Mouse (Mus musculus) forebrain, embryonic 16.5 days (tissue): ENCODE data around the gene Nomo1. TPM values are rescaled to one million over a fixed set of nuclear protein-coding genes. Genes with fewer than 3 reads are reported as not detected.

Experiments
- ATAC-seq: fragments of 200-750 bp; cut with Nextera tagmentation; 2 replicates; pipeline ENCODE4 v1.8.0; 2017; ENCODE audit warnings: mild to moderate bottlenecking, moderate library complexity
- H3K27ac ChIP-seq: fragments of 300-500 bp; sonication (generic); 2 replicates; pipeline ENCODE4 v1.5.1; 2014; ENCODE audit warnings: low read length, control low read depth
- H3K27me3 ChIP-seq: fragments of 300-500 bp; sonication (generic); replicated peaks from 2 replicates; pipeline ENCODE4 v1.6.1; 2014; ENCODE audit warnings: low read length; ENCODE audit not compliant: control insufficient read depth, insufficient read depth
- H3K36me3 ChIP-seq: fragments of 300-500 bp; sonication (generic); 2 replicates; pipeline ENCODE4 v1.6.1; 2014; ENCODE audit not compliant: control insufficient read depth, insufficient read depth
- H3K4me1 ChIP-seq: fragments of 300-500 bp; sonication (generic); replicated peaks from 2 replicates; pipeline ENCODE4 v1.6.1; 2014; ENCODE audit warnings: low read length; ENCODE audit not compliant: control insufficient read depth, insufficient read depth
- H3K4me2 ChIP-seq: fragments of 300-500 bp; sonication (generic); 2 replicates; pipeline ENCODE4 v1.6.1; 2014; ENCODE audit warnings: mild to moderate bottlenecking, low read length, control low read depth
- H3K4me3 ChIP-seq: fragments of 300-500 bp; sonication (generic); replicated peaks from 2 replicates; pipeline ENCODE4 v1.5.1; 2014; ENCODE audit warnings: mild to moderate bottlenecking, low read length, control low read depth
- H3K9ac ChIP-seq: fragments of 300-500 bp; sonication (generic); replicated peaks from 2 replicates; pipeline ENCODE4 v1.6.1; 2014; ENCODE audit warnings: low read depth, low read length, control low read depth
- H3K9me3 ChIP-seq: fragments of 300-500 bp; sonication (generic); 2 replicates; pipeline ENCODE4 v1.6.1; 2016; ENCODE audit warnings: low read length; ENCODE audit not compliant: control insufficient read depth
- WGBS: fragments of 180-500 bp; shearing (Covaris S2); extraction: QIAGEN DNeasy Blood & Tissue Kit; methylation state at CpG from one replicate; pipeline ENCODE4 v1.1.7; 2014; 5-methylcytosine and 5-hydroxymethylcytosine counted together
- polyA plus RNA-seq: library from polyadenylated mRNA; unstranded; fragments of >200 nt; fragmentation: Nextera tagmentation; extraction: Ambion mirVana; gene quantifications from 2 replicates; pipeline ENCODE4 v1.2.1, GENCODE M21; 2015

Nomo1 gene
- polyA plus RNA-seq, 1 experiment from 2014 or later, result 47.1 TPM

DNA sequence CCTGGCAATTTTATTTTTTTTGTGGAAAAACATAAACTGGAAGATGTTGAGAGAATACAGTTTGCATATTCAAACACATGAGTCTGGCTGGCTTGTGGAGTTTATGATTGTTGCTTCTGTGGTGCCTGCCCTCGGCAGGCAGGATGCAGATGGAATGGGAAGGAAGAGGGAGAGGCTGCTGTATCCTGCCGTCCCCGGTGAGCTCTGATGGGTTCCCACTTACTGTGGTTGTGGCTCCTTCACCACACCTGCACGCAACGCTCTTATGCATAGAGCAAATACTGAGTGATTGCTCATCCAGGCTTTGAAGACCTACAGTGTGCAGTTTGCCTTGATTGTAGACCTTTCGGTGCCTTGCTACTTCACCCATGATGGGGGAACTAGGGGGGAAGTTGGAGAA, 54.7 kb downstream of the Nomo1 start:
- H3K4me1 ChIP-seq, result no peaks in the 10 kb centered on the region
- WGBS, result 92% methylated on average over 6 of the region's 6 CpGs
- no peaks in the 10 kb centered on the region for H3K27me3 ChIP-seq
- peaks cover 6% of the 10 kb centered on the region; the same call in 1 of the 2 replicates for H3K36me3 ChIP-seq
- H3K27ac ChIP-seq, result no peak overlapping the region
- no peak overlapping the region for H3K9ac ChIP-seq
- H3K4me2 ChIP-seq, result no peak overlapping the region
- no peak for ATAC-seq
- H3K4me3 ChIP-seq, result no peak overlapping the region
- H3K9me3 ChIP-seq, result peaks cover 4% of the 10 kb centered on the region

DNA sequence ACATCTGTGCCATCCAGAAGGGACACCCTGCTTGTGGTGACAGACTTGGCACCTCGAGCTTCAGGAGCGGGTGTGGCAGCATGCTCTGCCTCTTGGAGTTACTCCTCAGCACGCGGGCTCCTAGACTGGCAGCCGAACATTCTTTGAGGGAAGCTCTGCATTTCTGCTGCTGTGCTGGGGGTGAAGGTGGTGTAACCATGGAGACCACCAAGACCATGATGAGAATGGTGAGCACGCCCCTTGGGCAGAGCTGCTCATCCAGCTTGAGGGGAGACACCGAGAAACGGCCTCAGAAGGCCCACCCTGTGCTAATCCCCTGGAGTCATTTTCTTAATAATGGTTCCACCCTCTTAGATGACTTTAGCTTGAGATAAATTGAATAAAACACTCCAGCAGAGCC, 59.3 kb downstream of the Nomo1 start:
- peaks cover 18% of the 10 kb centered on the region for H3K4me1 ChIP-seq
- H3K4me3 ChIP-seq, result no peak overlapping the region
- no peak overlapping the region for H3K27ac ChIP-seq
- H3K9me3 ChIP-seq, result peaks cover 4% of the 10 kb centered on the region
- ATAC-seq, result no peak
- no peaks in the 10 kb centered on the region for H3K36me3 ChIP-seq
- H3K9ac ChIP-seq, result no peak overlapping the region
- no peaks in the 10 kb centered on the region; the same call in 1 of the 2 replicates for H3K27me3 ChIP-seq
- 12% methylated on average over 8 of the region's 8 CpGs for WGBS
- H3K4me2 ChIP-seq, result no peak overlapping the region

GRCm38 (mm10) chr7:46096136-46096535, 62.6 kb downstream of the Nomo1 start:
- H3K4me2 ChIP-seq, result no peak overlapping the region
- no peaks in the 10 kb centered on the region; the same call in 1 of the 2 replicates for H3K27me3 ChIP-seq
- 1% methylated on average over 4 of the region's 4 CpGs for WGBS
- no peaks in the 10 kb centered on the region for H3K9me3 ChIP-seq
- no peak overlapping the region for H3K27ac ChIP-seq
- no peak overlapping the region for H3K9ac ChIP-seq
- peaks cover 38% of the 10 kb centered on the region for H3K4me1 ChIP-seq
- ATAC-seq, result peak; percentile 49
- H3K36me3 ChIP-seq, result no peaks in the 10 kb centered on the region
- no peak overlapping the region for H3K4me3 ChIP-seq

- 60% methylated on average over 4 of the region's 4 CpGs for WGBS
- Histone ChIP-seq H3K4me2 (peak overlapping the region; percentile 46), H3K4me1 (peaks cover 42% of the 10 kb centered on the region), H3K36me3 (no peaks in the 10 kb centered on the region), H3K9ac (no peak overlapping the region), H3K27ac (no peak overlapping the region), H3K4me3 (peak overlapping the region; percentile 21; the same call in 1 of the 2 replicates), H3K27me3 (no peaks in the 10 kb centered on the region; the same call in 1 of the 2 replicates), H3K9me3 (no peaks in the 10 kb centered on the region)
- ATAC-seq, result no peak
These were observed 63.9 kb downstream of the Nomo1 start for GRCm38 (mm10) chr7:46097319-46097783.

DNA sequence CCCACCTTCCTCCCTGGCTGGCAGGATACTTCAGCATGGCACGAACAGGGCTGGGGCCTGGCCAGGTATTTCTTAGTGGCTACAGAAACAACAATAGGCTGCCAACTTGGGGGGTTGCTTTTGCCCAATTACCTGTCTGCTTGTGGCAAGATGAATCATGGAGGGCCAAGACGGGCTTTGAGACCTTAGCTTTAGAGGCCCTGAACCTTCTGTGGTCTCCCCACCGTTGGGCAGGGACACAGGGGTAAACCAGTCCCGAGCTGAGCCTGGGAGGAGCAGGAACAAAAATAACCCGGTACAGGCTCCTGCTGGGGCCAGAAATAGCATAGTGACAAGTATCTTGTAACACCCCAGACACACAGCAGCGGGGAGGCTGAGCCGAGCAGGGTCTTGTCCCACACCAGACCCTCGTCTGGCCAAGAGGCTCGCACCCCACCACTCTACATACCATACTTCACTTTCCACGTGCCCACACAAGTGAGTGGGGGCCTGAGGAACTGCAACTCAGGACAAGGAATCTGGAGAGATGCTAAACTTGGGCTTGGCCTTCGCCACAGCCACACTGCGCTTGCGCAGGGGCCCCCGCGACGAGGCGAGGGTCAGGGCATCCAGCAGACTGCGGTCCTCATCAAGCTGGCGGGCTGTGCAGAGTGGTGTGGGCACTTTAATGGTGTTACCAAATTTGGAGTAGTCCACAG, 64.9 kb downstream of the Nomo1 start:
- H3K27ac ChIP-seq, result no peak overlapping the region
- WGBS, result 84% methylated on average over 19 of the region's 19 CpGs
- no peaks in the 10 kb centered on the region; the same call in 1 of the 2 replicates for H3K27me3 ChIP-seq
- ATAC-seq, result no peak
- peak overlapping the region; percentile 27 for H3K9ac ChIP-seq
- peaks cover 52% of the 10 kb centered on the region for H3K4me1 ChIP-seq
- H3K4me3 ChIP-seq, result peak overlapping the region; percentile 21
- H3K36me3 ChIP-seq, result no peaks in the 10 kb centered on the region
- H3K4me2 ChIP-seq, result peak overlapping the region; percentile 46
- H3K9me3 ChIP-seq, result no peaks in the 10 kb centered on the region

GRCm38 (mm10) chr7:46098919-46099286, 65.4 kb downstream of the Nomo1 start:
- H3K4me2 ChIP-seq, result peak overlapping the region; percentile 46; the same call in 1 of the 2 replicates
- H3K9me3 ChIP-seq, result no peaks in the 10 kb centered on the region
- 95% methylated on average over 19 of the region's 19 CpGs for WGBS
- peaks cover 57% of the 10 kb centered on the region for H3K4me1 ChIP-seq
- H3K27ac ChIP-seq, result no peak overlapping the region
- no peak for ATAC-seq
- no peak overlapping the region for H3K9ac ChIP-seq
- no peaks in the 10 kb centered on the region; the same call in 1 of the 2 replicates for H3K27me3 ChIP-seq
- H3K4me3 ChIP-seq, result no peak overlapping the region
- no peaks in the 10 kb centered on the region for H3K36me3 ChIP-seq

GRCm38 (mm10) chr7:46099682-46100081, 66.2 kb downstream of the Nomo1 start:
- no peak for ATAC-seq
- Histone ChIP-seq H3K9ac (peak overlapping the region; percentile 84), H3K36me3 (no peaks in the 10 kb centered on the region), H3K9me3 (no peaks in the 10 kb centered on the region), H3K4me3 (peak overlapping the region; percentile 61), H3K27ac (no peak overlapping the region), H3K4me1 (peaks cover 65% of the 10 kb centered on the region), H3K27me3 (no peaks in the 10 kb centered on the region; the same call in 1 of the 2 replicates), H3K4me2 (peak overlapping the region; percentile 63)
- 89% methylated on average over 13 of the region's 13 CpGs for WGBS

DNA sequence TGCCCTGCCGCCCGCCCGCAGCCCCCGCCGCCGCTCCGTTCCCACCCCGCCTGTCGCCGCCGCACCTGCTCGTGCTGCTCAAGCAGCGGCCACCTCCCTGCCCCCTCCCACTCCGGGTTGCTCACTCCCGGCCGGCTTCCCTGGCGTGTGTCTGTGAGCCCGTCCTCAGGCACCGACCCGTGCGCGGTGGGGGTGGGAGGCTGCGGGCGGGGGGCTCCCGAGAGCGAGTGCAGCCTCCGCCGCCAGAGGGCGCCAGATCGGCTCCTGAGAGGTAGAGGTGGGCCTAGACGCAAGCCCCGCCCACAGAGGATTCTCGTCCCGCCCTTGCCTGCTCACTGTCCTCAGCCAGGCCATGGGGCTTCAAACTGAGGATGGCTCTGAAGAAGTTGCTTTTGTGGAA, 67.1 kb downstream of the Nomo1 start, which contains the start of gene Kcnj11:
Gene Kcnj11, minus strand, starts transcription at position 202 of the 400 bp plus-strand sequence.
- H3K9ac ChIP-seq, result peak within 1 kb of the TSS; percentile 84
- no peaks in the 10 kb centered on the region for H3K36me3 ChIP-seq
- peak within 1 kb of the TSS; percentile 63 for H3K4me2 ChIP-seq
- H3K9me3 ChIP-seq, result no peaks in the 10 kb centered on the region
- peak within 1 kb of the TSS; percentile 61 for H3K4me3 ChIP-seq
- H3K27ac ChIP-seq, result no peak within 1 kb of the TSS
- ATAC-seq, result peak; percentile 70
- H3K27me3 ChIP-seq, result no peaks in the 10 kb centered on the region; the same call in 1 of the 2 replicates
- peaks cover 73% of the 10 kb centered on the region for H3K4me1 ChIP-seq
- 0% methylated on average over 33 of the region's 34 CpGs for WGBS

DNA sequence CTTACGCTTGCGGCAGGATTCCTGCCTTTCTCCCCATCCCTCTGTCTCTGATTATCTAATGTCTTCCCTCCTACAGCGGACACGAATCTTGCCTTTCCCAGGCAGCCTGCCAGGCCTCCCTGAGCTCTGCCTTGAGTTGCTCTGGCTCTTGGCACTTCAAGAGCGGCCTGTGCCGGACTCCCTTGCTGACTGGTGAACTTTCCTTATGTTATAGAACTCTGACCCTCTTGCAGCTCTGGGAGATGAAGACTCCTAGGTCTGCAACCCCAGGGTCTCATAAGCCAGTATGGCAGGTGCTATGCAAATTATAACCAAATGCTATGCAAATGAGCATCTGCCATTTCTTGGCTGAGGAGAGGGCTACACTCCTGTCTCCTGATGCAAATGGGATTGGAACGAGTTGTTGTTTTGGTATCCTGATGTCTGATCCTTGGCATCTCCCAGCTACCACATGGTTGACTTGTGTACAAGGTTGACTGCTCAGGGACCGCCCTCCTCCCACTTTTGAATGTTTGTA, 69.6 kb downstream of the Nomo1 start:
- H3K4me2 ChIP-seq, result peak overlapping the region; percentile 16
- WGBS, result 23% methylated on average over 8 of the region's 8 CpGs

More for the DNA sequence above, 69.6 kb downstream of the Nomo1 start:
- Histone ChIP-seq H3K4me3 (no peak overlapping the region), H3K27me3 (no peaks in the 10 kb centered on the region), H3K9ac (no peak overlapping the region), H3K36me3 (no peaks in the 10 kb centered on the region), H3K9me3 (no peaks in the 10 kb centered on the region), H3K27ac (peak overlapping the region; percentile 95), H3K4me1 (peaks cover 52% of the 10 kb centered on the region)
- ATAC-seq, result peak; percentile 76
